Mouse (Mus musculus): ENCODE measurements at regions not wholly inside any gene's neighbourhood (a gene's known extent, or its start where the extent isn't known, plus 50 kb on each side); places are given as distances from the start of the nearest gene placed in this dataset.
"Not testable (repeated sequence)": the region's sequence is repeated elsewhere in the genome, so short reads cannot be mapped to it uniquely, and the experiment has no call there.

GRCm38 (mm10) chr10:26139100-26140093 is 60.5 kb upstream of the Tmem200a start:
- DNase-seq (ENCODE audit: low read depth, low spot score): peak; percentile 57

- no peak for DNase-seq (ENCODE audit: low read depth, low spot score)
These were observed 73.7 kb upstream of the Tmem200a start for GRCm38 (mm10) chr10:26152586-26152985.

DNA sequence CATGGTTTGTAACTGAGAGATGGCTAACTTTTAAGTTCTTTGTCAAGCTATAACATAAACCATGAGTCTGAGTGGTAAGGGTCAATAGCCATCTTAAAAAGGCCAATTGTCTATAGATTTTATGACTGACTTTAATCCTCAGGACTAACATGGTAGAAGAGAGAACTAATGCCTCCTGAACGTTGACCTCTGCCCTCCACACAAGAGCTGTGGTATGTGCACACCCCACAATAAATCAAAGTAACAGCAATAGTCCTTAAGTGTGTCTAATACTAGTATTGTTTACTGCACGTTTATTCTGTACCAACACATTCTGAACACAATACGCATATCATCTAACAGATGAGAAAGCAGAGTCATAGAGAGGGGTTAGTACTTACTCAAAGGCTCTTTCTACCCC is 70.7 kb upstream of the Samd3 start:
- DNase-seq (ENCODE audit: low read depth, low spot score): no peak

GRCm38 (mm10) chr10:26161139-26161538 is 68.4 kb upstream of the Samd3 start:
- DNase-seq (ENCODE audit: low read depth, low spot score): not testable (repeated sequence)

DNA sequence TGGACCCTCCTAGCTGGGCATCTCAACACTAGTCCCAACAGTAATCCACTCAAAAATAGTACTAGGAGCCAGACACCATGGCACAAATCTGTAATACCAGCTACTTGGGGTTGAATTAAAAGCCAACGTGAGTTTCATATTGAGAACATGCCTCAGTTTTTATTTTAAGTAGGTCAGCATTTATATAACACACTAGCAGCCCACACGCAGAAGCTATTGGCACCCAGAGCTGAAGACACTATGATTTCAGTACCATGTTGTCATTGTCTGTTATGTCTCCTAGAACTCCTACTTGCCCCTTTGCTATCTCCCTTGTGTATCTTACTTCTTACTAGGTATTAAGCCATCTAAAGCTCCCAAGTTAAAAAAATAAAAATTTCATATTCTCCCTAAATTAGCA is 65.0 kb upstream of the Samd3 start:
- DNase-seq (ENCODE audit: low read depth, low spot score): no peak

GRCm38 (mm10) chr10:26177591-26177990 is 51.9 kb upstream of the Samd3 start:
- no peak for DNase-seq (ENCODE audit: low read depth, low spot score)

DNA sequence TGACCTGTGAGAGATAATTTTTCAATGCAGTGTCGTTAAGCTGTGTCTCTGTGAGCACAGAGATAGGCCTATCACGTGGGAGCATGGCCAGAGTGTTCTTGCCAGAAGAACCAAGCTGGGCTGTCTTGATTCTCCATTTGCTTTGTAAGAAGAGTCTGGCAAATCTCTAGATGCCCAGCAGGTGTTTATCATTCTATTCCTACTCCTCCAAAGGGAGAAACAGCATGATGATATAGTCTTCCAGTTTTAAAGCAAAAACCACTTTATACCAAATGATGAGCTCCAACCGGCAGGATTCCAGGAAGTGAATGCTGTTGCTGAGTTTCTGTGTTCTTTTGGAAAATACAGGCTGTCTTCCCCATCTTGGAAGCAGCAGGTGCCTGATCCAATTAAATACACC is 51.2 kb upstream of the Samd3 start:
- no peak for DNase-seq (ENCODE audit: low read depth, low spot score)

All from ZHBTc4 (cell line).